Mouse (Mus musculus): ENCODE measurements around the gene Kcnq2.

The Kcnq2 gene

GRCm38 (mm10) chr2:181104111-181104510 lies 31.0 kb downstream of the Kcnq2 start:
- in situ Hi-C loops (cut with MboI, MseI), result no loop called here

- in situ Hi-C loops (cut with MboI, MseI), result no loop called here
Measured at GRCm38 (mm10) chr2:181102161-181102560, 32.9 kb downstream of the Kcnq2 start.

- in situ Hi-C loops (cut with MboI, MseI), result no loop called here
Measured at GRCm38 (mm10) chr2:181101626-181102025, 33.5 kb downstream of the Kcnq2 start.

GRCm38 (mm10) chr2:181100087-181100486 lies 35.0 kb downstream of the Kcnq2 start:
- in situ Hi-C loops (cut with MboI, MseI), result no loop called here

- in situ Hi-C loops (cut with MboI, MseI), result no loop called here
Measured at GRCm38 (mm10) chr2:181090123-181090522, 45.0 kb downstream of the Kcnq2 start.

- in situ Hi-C loops (cut with MboI, MseI), result no loop called here
Measured at GRCm38 (mm10) chr2:181084997-181085396, 50.1 kb downstream of the Kcnq2 start.

GRCm38 (mm10) chr2:181083945-181084344 lies 51.2 kb downstream of the Kcnq2 start:
- in situ Hi-C loops (cut with MboI, MseI), result no loop called here

- in situ Hi-C loops (cut with MboI, MseI), result no loop called here
Measured at GRCm38 (mm10) chr2:181080886-181081285, 54.2 kb downstream of the Kcnq2 start.

GRCm38 (mm10) chr2:181079518-181079917 lies 55.6 kb downstream of the Kcnq2 start:
- in situ Hi-C loops (cut with MboI, MseI), result no loop called here

- in situ Hi-C loops (cut with MboI, MseI), result no loop called here
Measured at GRCm38 (mm10) chr2:181078908-181079307, 56.2 kb downstream of the Kcnq2 start.

GRCm38 (mm10) chr2:181075501-181075900 lies 59.6 kb downstream of the Kcnq2 start:
- in situ Hi-C loops (cut with MboI, MseI), result no loop called here

GRCm38 (mm10) chr2:181072403-181072714 lies 62.7 kb downstream of the Kcnq2 start:
- in situ Hi-C loops (cut with MboI, MseI), result no loop called here

GRCm38 (mm10) chr2:181071706-181072402 lies 63.2 kb downstream of the Kcnq2 start:
- in situ Hi-C loops (cut with MboI, MseI), result no loop called here

- in situ Hi-C loops (cut with MboI, MseI), result no loop called here
Measured at GRCm38 (mm10) chr2:181070136-181070535, 65.0 kb downstream of the Kcnq2 start.

- in situ Hi-C loops (cut with MboI, MseI), result no loop called here
Measured at GRCm38 (mm10) chr2:181068499-181068898, 66.6 kb downstream of the Kcnq2 start.

GRCm38 (mm10) chr2:181065827-181066226 lies 69.3 kb downstream of the Kcnq2 start:
- in situ Hi-C loops (cut with MboI, MseI), result no loop called here

- in situ Hi-C loops (cut with MboI, MseI), result no loop called here
Measured at GRCm38 (mm10) chr2:181060127-181060526, 75.0 kb downstream of the Kcnq2 start.

- in situ Hi-C loops (cut with MboI, MseI), result loop anchor here (5.0 kb wide), 2 partner anchors 56 to 126 kb away; no protein-coding TSS in a partner anchor
Measured at GRCm38 (mm10) chr2:181058193-181058592, 76.9 kb downstream of the Kcnq2 start.

GRCm38 (mm10) chr2:181057341-181057740 lies 77.8 kb downstream of the Kcnq2 start:
- in situ Hi-C loops (cut with MboI, MseI), result loop anchor here (5.0 kb wide), 2 partner anchors 55 to 125 kb away; no protein-coding TSS in a partner anchor

- in situ Hi-C loops (cut with MboI, MseI), result no loop called here
Measured at GRCm38 (mm10) chr2:181052171-181052570, 82.9 kb downstream of the Kcnq2 start.

GRCm38 (mm10) chr2:181048986-181049385 lies 86.1 kb downstream of the Kcnq2 start:
- in situ Hi-C loops (cut with MboI, MseI), result no loop called here

GRCm38 (mm10) chr2:181048252-181048945 lies 86.7 kb downstream of the Kcnq2 start:
- in situ Hi-C loops (cut with MboI, MseI), result no loop called here

GRCm38 (mm10) chr2:181044001-181044400 lies 91.1 kb downstream of the Kcnq2 start:
- in situ Hi-C loops (cut with MboI, MseI), result no loop called here
